Mouse (Mus musculus): ENCODE measurements around the gene Taf8. TPM values are rescaled to one million over a fixed set of nuclear protein-coding genes. Genes with fewer than 3 reads are reported as not detected.

The Taf8 gene
- polyA plus RNA-seq, 1 experiment from 2014 or later = 24.0 TPM

- Histone ChIP-seq H3K9me3 (replicated peaks; ENCODE audit: control insufficient read depth, low read length) (no peaks in the 10 kb centered on the region), H3K36me3 (ENCODE audit: control insufficient read depth, insufficient read depth, low read length) (no peaks in the 10 kb centered on the region), H3K27ac (ENCODE audit: low read depth, low read length) (no peak overlapping the region), H3K4me3 (ENCODE audit: low read depth, low read length) (no peak overlapping the region), H3K4me1 (ENCODE audit: control insufficient read depth, insufficient read depth, low read length) (peaks cover 7% of the 10 kb centered on the region), H3K27me3 (replicated peaks; ENCODE audit: control insufficient read depth, insufficient read depth, low read length) (no peaks in the 10 kb centered on the region), H3K4me2 (ENCODE audit: low read length) (no peak overlapping the region), H3K9ac (ENCODE audit: low read length) (no peak overlapping the region)
- WGBS = 71% methylated on average over 18 of the region's 18 CpGs
- no peak for ATAC-seq
- DNase-seq (ENCODE audit: low spot score) = no peak
Observed at GRCm38 (mm10) chr17:47523211-47523682, 21.2 kb upstream of the Taf8 start.

- 80% methylated on average over 4 of the region's 4 CpGs for WGBS
- Histone ChIP-seq H3K4me3 (ENCODE audit: low read depth, low read length) (no peak overlapping the region), H3K4me2 (ENCODE audit: low read length) (no peak overlapping the region), H3K36me3 (ENCODE audit: control insufficient read depth, insufficient read depth, low read length) (no peaks in the 10 kb centered on the region), H3K9ac (ENCODE audit: low read length) (no peak overlapping the region), H3K27me3 (replicated peaks; ENCODE audit: control insufficient read depth, insufficient read depth, low read length) (no peaks in the 10 kb centered on the region), H3K9me3 (replicated peaks; ENCODE audit: control insufficient read depth, low read length) (no peaks in the 10 kb centered on the region), H3K27ac (ENCODE audit: low read depth, low read length) (peak overlapping the region; percentile 93), H3K4me1 (ENCODE audit: control insufficient read depth, insufficient read depth, low read length) (peaks cover 7% of the 10 kb centered on the region)
- DNase-seq (ENCODE audit: low spot score) (no peak), ATAC-seq (no peak)
Observed at GRCm38 (mm10) chr17:47522536-47522935, 20.4 kb upstream of the Taf8 start.

- peak; percentile 83 for DNase-seq (ENCODE audit: low spot score)
- Histone ChIP-seq H3K4me3 (ENCODE audit: low read depth, low read length) (peak overlapping the region; percentile 3; the same call in 1 of the 2 replicates), H3K9ac (ENCODE audit: low read length) (peak overlapping the region; percentile 53), H3K36me3 (ENCODE audit: control insufficient read depth, insufficient read depth, low read length) (no peaks in the 10 kb centered on the region), H3K9me3 (replicated peaks; ENCODE audit: control insufficient read depth, low read length) (no peaks in the 10 kb centered on the region), H3K27me3 (replicated peaks; ENCODE audit: control insufficient read depth, insufficient read depth, low read length) (no peaks in the 10 kb centered on the region), H3K4me1 (ENCODE audit: control insufficient read depth, insufficient read depth, low read length) (peaks cover 7% of the 10 kb centered on the region), H3K27ac (ENCODE audit: low read depth, low read length) (peak overlapping the region; percentile 93), H3K4me2 (ENCODE audit: low read length) (peak overlapping the region; percentile 46)
- WGBS = 3% methylated on average over 16 of the region's 17 CpGs
- peak; percentile 89 for ATAC-seq
Observed at GRCm38 (mm10) chr17:47521551-47522258, 19.6 kb upstream of the Taf8 start.

GRCm38 (mm10) chr17:47518205-47518604, 16.1 kb upstream of the Taf8 start:
- DNase-seq (ENCODE audit: low spot score) = no peak
- no peak overlapping the region for H3K4me3 ChIP-seq (ENCODE audit: low read depth, low read length)
- peaks cover 7% of the 10 kb centered on the region for H3K4me1 ChIP-seq (ENCODE audit: control insufficient read depth, insufficient read depth, low read length)
- H3K9me3 ChIP-seq (replicated peaks; ENCODE audit: control insufficient read depth, low read length) = no peaks in the 10 kb centered on the region
- 35% methylated on average over 8 of the region's 8 CpGs for WGBS
- H3K9ac ChIP-seq (ENCODE audit: low read length) = no peak overlapping the region
- no peaks in the 10 kb centered on the region for H3K36me3 ChIP-seq (ENCODE audit: control insufficient read depth, insufficient read depth, low read length)
- no peak for ATAC-seq
- no peaks in the 10 kb centered on the region for H3K27me3 ChIP-seq (replicated peaks; ENCODE audit: control insufficient read depth, insufficient read depth, low read length)
- 0 out of 2 replicates have a peak overlapping the region, but pooled peaks have one; percentile 28 for H3K27ac ChIP-seq (ENCODE audit: low read depth, low read length)
- H3K4me2 ChIP-seq (ENCODE audit: low read length) = no peak overlapping the region

GRCm38 (mm10) chr17:47516232-47516631, 14.1 kb upstream of the Taf8 start:
- H3K9me3 ChIP-seq (replicated peaks; ENCODE audit: control insufficient read depth, low read length) = no peaks in the 10 kb centered on the region
- no peak overlapping the region for H3K9ac ChIP-seq (ENCODE audit: low read length)
- 95% methylated on average over 3 of the region's 3 CpGs for WGBS
- H3K4me2 ChIP-seq (ENCODE audit: low read length) = no peak overlapping the region
- ATAC-seq (no peak), DNase-seq (ENCODE audit: low spot score) (no peak)
- H3K27ac ChIP-seq (ENCODE audit: low read depth, low read length) = no peak overlapping the region
- H3K4me1 ChIP-seq (ENCODE audit: control insufficient read depth, insufficient read depth, low read length) = no peaks in the 10 kb centered on the region
- no peaks in the 10 kb centered on the region for H3K27me3 ChIP-seq (replicated peaks; ENCODE audit: control insufficient read depth, insufficient read depth, low read length)
- no peak overlapping the region for H3K4me3 ChIP-seq (ENCODE audit: low read depth, low read length)
- H3K36me3 ChIP-seq (ENCODE audit: control insufficient read depth, insufficient read depth, low read length) = no peaks in the 10 kb centered on the region

GRCm38 (mm10) chr17:47515180-47515844, 13.2 kb upstream of the Taf8 start:
- H3K27me3 ChIP-seq (replicated peaks; ENCODE audit: control insufficient read depth, insufficient read depth, low read length) = no peaks in the 10 kb centered on the region
- 89% methylated on average over 7 of the region's 7 CpGs for WGBS
- ATAC-seq (no peak), DNase-seq (ENCODE audit: low spot score) (no peak)
- H3K36me3 ChIP-seq (ENCODE audit: control insufficient read depth, insufficient read depth, low read length) = no peaks in the 10 kb centered on the region
- H3K9me3 ChIP-seq (replicated peaks; ENCODE audit: control insufficient read depth, low read length) = no peaks in the 10 kb centered on the region
- no peak overlapping the region for H3K9ac ChIP-seq (ENCODE audit: low read length)
- no peak overlapping the region for H3K27ac ChIP-seq (ENCODE audit: low read depth, low read length)
- H3K4me2 ChIP-seq (ENCODE audit: low read length) = no peak overlapping the region
- no peaks in the 10 kb centered on the region for H3K4me1 ChIP-seq (ENCODE audit: control insufficient read depth, insufficient read depth, low read length)
- no peak overlapping the region for H3K4me3 ChIP-seq (ENCODE audit: low read depth, low read length)

GRCm38 (mm10) chr17:47512956-47513775, 11.1 kb upstream of the Taf8 start:
- Histone ChIP-seq H3K9ac (ENCODE audit: low read length) (no peak overlapping the region), H3K36me3 (ENCODE audit: control insufficient read depth, insufficient read depth, low read length) (no peaks in the 10 kb centered on the region), H3K9me3 (replicated peaks; ENCODE audit: control insufficient read depth, low read length) (no peaks in the 10 kb centered on the region), H3K27ac (ENCODE audit: low read depth, low read length) (no peak overlapping the region), H3K4me1 (ENCODE audit: control insufficient read depth, insufficient read depth, low read length) (no peaks in the 10 kb centered on the region), H3K27me3 (replicated peaks; ENCODE audit: control insufficient read depth, insufficient read depth, low read length) (no peaks in the 10 kb centered on the region), H3K4me3 (ENCODE audit: low read depth, low read length) (no peak overlapping the region), H3K4me2 (ENCODE audit: low read length) (no peak overlapping the region)
- WGBS = 78% methylated on average over 10 of the region's 10 CpGs
- ATAC-seq (no peak), DNase-seq (ENCODE audit: low spot score) (no peak)

GRCm38 (mm10) chr17:47511111-47512020, 9.3 kb upstream of the Taf8 start:
- no peak overlapping the region for H3K4me3 ChIP-seq (ENCODE audit: low read depth, low read length)
- WGBS = 16% methylated on average over 25 of the region's 25 CpGs
- no peaks in the 10 kb centered on the region for H3K36me3 ChIP-seq (ENCODE audit: control insufficient read depth, insufficient read depth, low read length)
- DNase-seq (ENCODE audit: low spot score) = peak; percentile 94
- no peaks in the 10 kb centered on the region for H3K4me1 ChIP-seq (ENCODE audit: control insufficient read depth, insufficient read depth, low read length)
- ATAC-seq = peak; percentile 92
- no peaks in the 10 kb centered on the region for H3K9me3 ChIP-seq (replicated peaks; ENCODE audit: control insufficient read depth, low read length)
- H3K4me2 ChIP-seq (ENCODE audit: low read length) = peak overlapping the region; percentile 24; the same call in 1 of the 2 replicates
- H3K9ac ChIP-seq (ENCODE audit: low read length) = peak overlapping the region; percentile 25; the same call in 1 of the 2 replicates
- no peak overlapping the region for H3K27ac ChIP-seq (ENCODE audit: low read depth, low read length)
- H3K27me3 ChIP-seq (replicated peaks; ENCODE audit: control insufficient read depth, insufficient read depth, low read length) = no peaks in the 10 kb centered on the region
